Mouse (Mus musculus) olfactory bulb, adult 2 months (tissue): ENCODE results near the gene Gtsf1. TPM values are rescaled to one million over a fixed set of nuclear protein-coding genes. Genes with fewer than 3 reads are reported as not detected.

ENCODE experiments used
- H3K27ac ChIP-seq: fragments of 200-500 bp; 2 replicates; pipeline ENCODE4 v1.5.1; 2012; ENCODE audit warnings: low read depth, low read length; ENCODE audit not compliant: insufficient read depth
- H3K4me1 ChIP-seq: fragments of 200-500 bp; 2 replicates; pipeline ENCODE4 v1.6.1; 2012; ENCODE audit warnings: low read length; ENCODE audit not compliant: control insufficient read depth, insufficient read depth
- H3K4me3 ChIP-seq: fragments of 200-500 bp; 2 replicates; pipeline ENCODE4 v1.5.1; 2012; ENCODE audit warnings: mild to moderate bottlenecking, low read depth, low read length, moderate library complexity; ENCODE audit not compliant: insufficient read depth
- CTCF ChIP-seq: fragments of 200-500 bp; IDR thresholded peaks from 2 replicates; pipeline ENCODE4 v1.5.1; 2012; ENCODE audit warnings: low read depth, mild to moderate bottlenecking, low read length, moderate library complexity; ENCODE audit not compliant: insufficient read depth
- POLR2A ChIP-seq: fragments of 200-500 bp; IDR thresholded peaks from 2 replicates; pipeline ENCODE4 v1.6.1; 2012; ENCODE audit warnings: mild to moderate bottlenecking, low read depth, low read length, moderate library complexity; ENCODE audit not compliant: insufficient read depth
- WGBS: fragments of 180-500 bp; shearing (Covaris S2); methylation state at CpG from one replicate; pipeline ENCODE4 v1.1.7; 2018; 5-methylcytosine and 5-hydroxymethylcytosine counted together
- polyA plus RNA-seq: library from polyadenylated mRNA; stranded (reverse); fragments of >200 nt; gene quantifications from 2 replicates; pipeline ENCODE4 v1.2.4, GENCODE M21; 2012; ENCODE audit warnings: low replicate concordance; ENCODE audit not compliant: missing spikeins, insufficient read depth, insufficient read length

The Gtsf1 gene
- polyA plus RNA-seq, 1 experiment = not detected

- Histone ChIP-seq H3K4me1 (peaks cover 7% of the 10 kb centered on the region), H3K27ac (no peak overlapping the region), H3K4me3 (no peak overlapping the region)
- TF ChIP-seq CTCF (no peak), POLR2A (no peak)
- WGBS = 76% methylated on average over 1 of the region's 1 CpGs
Measured at GRCm38 (mm10) chr15:103359122-103359510, 71.2 kb downstream of the Gtsf1 start.

GRCm38 (mm10) chr15:103358278-103359121, 71.8 kb downstream of the Gtsf1 start:
- H3K4me1 ChIP-seq = peaks cover 7% of the 10 kb centered on the region
- WGBS = 34% methylated on average over 4 of the region's 4 CpGs
- TF ChIP-seq CTCF = no peak
- TF ChIP-seq POLR2A = no peak
- no peak overlapping the region for H3K27ac ChIP-seq
- H3K4me3 ChIP-seq = no peak overlapping the region

DNA sequence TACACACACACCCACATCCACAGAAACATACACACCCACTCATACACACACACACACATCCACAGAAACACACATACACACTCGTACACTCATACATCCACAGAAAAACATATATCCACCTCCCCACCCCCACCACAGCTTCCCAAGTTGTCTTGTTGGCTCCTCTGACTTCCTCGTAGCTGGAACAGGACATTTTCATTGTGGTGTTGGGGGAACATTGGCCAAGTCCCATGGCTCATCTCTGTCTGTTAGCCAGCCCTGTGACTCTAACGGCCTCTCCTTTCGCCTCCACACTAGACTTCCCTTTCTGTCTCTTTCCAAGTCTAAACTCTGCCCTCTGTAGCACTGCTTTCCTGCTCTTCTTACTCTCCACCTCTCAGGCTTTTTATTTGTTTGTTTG, 72.5 kb downstream of the Gtsf1 start:
- TF ChIP-seq CTCF (no peak), POLR2A (no peak)
- 72% methylated on average over 4 of the region's 4 CpGs for WGBS
- peaks cover 7% of the 10 kb centered on the region for H3K4me1 ChIP-seq
- H3K4me3 ChIP-seq = no peak overlapping the region
- H3K27ac ChIP-seq = no peak overlapping the region

DNA sequence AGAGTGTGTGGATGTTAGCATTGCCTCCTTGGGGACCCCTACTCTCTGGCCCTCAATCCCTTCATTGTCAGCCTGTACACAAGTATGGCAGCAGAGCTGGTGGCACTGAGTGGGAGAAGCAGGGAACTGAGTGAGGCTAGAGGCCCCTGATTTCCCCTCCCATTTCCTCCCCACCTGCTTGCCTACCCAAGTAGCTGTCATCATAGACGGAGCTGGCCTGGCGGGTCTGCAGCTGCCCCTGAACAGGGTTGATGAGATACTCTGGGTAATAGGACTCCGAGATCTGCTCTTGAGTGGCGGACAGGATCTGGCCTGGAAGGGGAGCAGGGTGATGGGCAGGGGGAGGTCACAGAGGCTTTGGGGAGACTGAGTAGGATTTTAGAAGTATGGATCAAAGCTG, 74.1 kb downstream of the Gtsf1 start:
- Histone ChIP-seq H3K4me1 (peaks cover 7% of the 10 kb centered on the region), H3K27ac (no peak overlapping the region), H3K4me3 (no peak overlapping the region)
- 90% methylated on average over 4 of the region's 4 CpGs for WGBS
- no peak for TF ChIP-seq CTCF
- TF ChIP-seq POLR2A = no peak

DNA sequence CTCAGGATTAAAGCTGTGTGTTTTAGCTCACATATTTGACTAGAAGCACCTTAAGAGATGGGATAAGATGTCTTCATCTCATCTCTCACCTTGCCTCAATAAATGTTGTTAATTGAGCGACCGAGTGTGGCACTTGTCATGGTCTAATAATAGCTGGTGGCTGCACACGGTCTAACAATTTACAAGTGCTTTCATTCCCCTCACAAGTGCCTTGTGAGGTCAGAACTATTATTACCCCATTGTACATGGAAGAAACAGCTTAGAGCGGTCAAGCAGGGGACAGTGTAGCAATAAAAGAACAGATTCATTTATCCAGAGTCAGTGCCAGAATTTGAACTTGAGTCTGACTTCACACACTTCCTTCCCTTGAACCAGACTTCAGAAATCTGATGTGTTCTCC, 74.8 kb downstream of the Gtsf1 start:
- Histone ChIP-seq H3K4me3 (no peak overlapping the region), H3K27ac (no peak overlapping the region), H3K4me1 (peaks cover 7% of the 10 kb centered on the region)
- TF ChIP-seq CTCF = no peak
- TF ChIP-seq POLR2A = no peak
- WGBS = 76% methylated on average over 4 of the region's 4 CpGs

GRCm38 (mm10) chr15:103354690-103355089, 75.6 kb downstream of the Gtsf1 start:
- H3K4me1 ChIP-seq = peaks cover 7% of the 10 kb centered on the region
- 100% methylated on average over 2 of the region's 2 CpGs for WGBS
- no peak overlapping the region for H3K4me3 ChIP-seq
- TF ChIP-seq CTCF (no peak), POLR2A (no peak)
- no peak overlapping the region for H3K27ac ChIP-seq

- Histone ChIP-seq H3K4me3 (no peak overlapping the region), H3K27ac (no peak overlapping the region), H3K4me1 (peaks cover 3% of the 10 kb centered on the region)
- no peak for TF ChIP-seq POLR2A
- no peak for TF ChIP-seq CTCF
- WGBS = 96% methylated on average over 11 of the region's 11 CpGs
Measured at GRCm38 (mm10) chr15:103353511-103354256, 76.6 kb downstream of the Gtsf1 start.

GRCm38 (mm10) chr15:103352856-103353255, 77.4 kb downstream of the Gtsf1 start:
- no peak overlapping the region for H3K27ac ChIP-seq
- H3K4me1 ChIP-seq = no peaks in the 10 kb centered on the region
- WGBS = 21% methylated on average over 4 of the region's 4 CpGs
- H3K4me3 ChIP-seq = no peak overlapping the region
- TF ChIP-seq CTCF = peak; percentile 55; the same call in 1 of the 2 replicates
- no peak for TF ChIP-seq POLR2A

Other genes with a start within 250 kb of the Gtsf1 start
- gene Cbx5, start 190.7 kb downstream of the Gtsf1 start, polyA plus RNA-seq = 111 and 221 TPM in 2 replicates
- gene Hnrnpa1, start 190.0 kb downstream of the Gtsf1 start, polyA plus RNA-seq = 185 and 643 TPM in 2 replicates
- gene Nfe2, start 172.1 kb downstream of the Gtsf1 start, polyA plus RNA-seq = not detected in 2 replicates
- gene Copz1, start 157.8 kb downstream of the Gtsf1 start, polyA plus RNA-seq = not detected in 2 replicates
- gene Gpr84, start 119.9 kb downstream of the Gtsf1 start, polyA plus RNA-seq = not detected in 2 replicates
- gene Zfp385a, start 90.4 kb downstream of the Gtsf1 start, polyA plus RNA-seq = not detected in 2 replicates
- gene Itga5, start 63.7 kb downstream of the Gtsf1 start, polyA plus RNA-seq = not detected in 2 replicates
- gene Gtsf2, start 18.0 kb upstream of the Gtsf1 start, polyA plus RNA-seq = not detected in 2 replicates
- gene Nckap1l, start 23.3 kb upstream of the Gtsf1 start, polyA plus RNA-seq = not detected in 2 replicates
- not detected in 2 replicates for gene Pde1b, start 72.6 kb upstream of the Gtsf1 start, polyA plus RNA-seq
- not detected in 2 replicates for gene Ppp1r1a, start 107.5 kb upstream of the Gtsf1 start, polyA plus RNA-seq
- not detected in 2 replicates for gene Glycam1, start 134.6 kb upstream of the Gtsf1 start, polyA plus RNA-seq